Mouse (Mus musculus) frontal cortex, adult (tissue): ENCODE measurements at regions not wholly inside any gene's neighbourhood (a gene's known extent, or its start where the extent isn't known, plus 50 kb on each side); places are given as distances from the start of the nearest gene placed in this dataset.

ENCODE experiments used
- ATAC-seq: cut with Nextera tagmentation; 2 replicates; pipeline ENCODE4 v1.9.2; 2017; ENCODE audit warnings: mild to moderate bottlenecking, moderate library complexity, mixed read lengths; ENCODE audit not compliant: low TSS enrichment

- no peak for ATAC-seq
Measured at GRCm38 (mm10) chr2:108231054-108231453, 940.6 kb downstream of the Kcna4 start.

- peak; percentile 64; the same call in 1 of the 2 replicates for ATAC-seq
Measured at GRCm38 (mm10) chr2:108231924-108232323, 941.5 kb downstream of the Kcna4 start.

- ATAC-seq, result no peak
Measured at GRCm38 (mm10) chr2:108236286-108236988, 946.0 kb downstream of the Kcna4 start.
